Mouse (Mus musculus) bone marrow macrophage, adult 2 months (primary cell): ENCODE measurements around the gene Gp9.

ENCODE experiments used
- CTCF ChIP-seq: IDR thresholded peaks from 2 replicates; pipeline ENCODE4 v1.5.1; 2012; ENCODE audit warnings: low read depth, mild to moderate bottlenecking, low read length, moderate library complexity
- POLR2A ChIP-seq: IDR thresholded peaks from 2 replicates; pipeline ENCODE4 v1.6.1; 2012; ENCODE audit warnings: mild to moderate bottlenecking, low read depth, low read length, borderline replicate concordance

GRCm38 (mm10) chr6:87745301-87745700 is 32.6 kb upstream of the Gp9 start:
- TF ChIP-seq CTCF (no peak), POLR2A (no peak)
